Mouse (Mus musculus) myocyte (in vitro differentiated cells): ENCODE data around the gene Mesd.

Source experiments
- CEBPB ChIP-seq: IDR thresholded peaks from 2 replicates; pipeline ENCODE4 v1.6.1; 2011; ENCODE audit warnings: mild to moderate bottlenecking, moderate library complexity; ENCODE audit not compliant: poor library complexity, insufficient read depth, severe bottlenecking
- E2F4 ChIP-seq: IDR thresholded peaks from one replicate; pipeline ENCODE4 v1.6.1; 2011; ENCODE audit warnings: mild to moderate bottlenecking, control low read depth, moderate library complexity; ENCODE audit not compliant: insufficient read depth
- MAX ChIP-seq: IDR thresholded peaks from one replicate; pipeline ENCODE4 v1.6.1; 2011; ENCODE audit warnings: low read depth, mild to moderate bottlenecking, control low read depth
- MYOD1 ChIP-seq, 3 experiments: IDR thresholded peaks; one replicate each; pipeline ENCODE4 v1.6.1; 2011; ENCODE audit warnings: control low read depth in 2 of 3, low read depth in 2 of 3, mild to moderate bottlenecking in 2 of 3, moderate library complexity in 1 of 3; ENCODE audit not compliant: insufficient read length in 2 of 3, control insufficient read depth in 1 of 3
- POLR2A ChIP-seq: IDR thresholded peaks from one replicate; pipeline ENCODE4 v1.6.1; 2011; ENCODE audit warnings: low read depth, mild to moderate bottlenecking, control low read depth, moderate library complexity; ENCODE audit not compliant: insufficient read length
- REST ChIP-seq: IDR thresholded peaks from one replicate; pipeline ENCODE4 v1.6.1; 2011; ENCODE audit warnings: mild to moderate bottlenecking, control low read depth, moderate library complexity; ENCODE audit not compliant: insufficient read depth, insufficient read length
- TCF12 ChIP-seq: IDR thresholded peaks from one replicate; pipeline ENCODE4 v1.6.1; 2011; ENCODE audit warnings: mild to moderate bottlenecking, control low read depth; ENCODE audit not compliant: poor library complexity, insufficient read depth, severe bottlenecking

GRCm38 (mm10) chr7:83939017-83939721 lies 54.9 kb downstream of the Mesd start:
- TF ChIP-seq CEBPB (0 out of 2 replicates have a peak, but pooled peaks have one; percentile 2), POLR2A (no peak), MYOD1 (IDR thresholded peaks at IDR 0.05; ENCODE audit: control insufficient read depth in 1 of 3, insufficient read length in 2 of 3, low read depth in 2 of 3) (no peak), MAX (no peak), TCF12 (no peak), REST (no peak), E2F4 (no peak)
